Mouse (Mus musculus): ENCODE data around the gene Gm14698.
"Not testable (repeated sequence)": the region's sequence is repeated elsewhere in the genome, so short reads cannot be mapped to it uniquely, and the experiment has no call there.

The Gm14698 gene

GRCm38 (mm10) chrX:68821059-68821458 lies at the start of gene Gm14698:
Gene Gm14698 (plus strand): TSS chrX:68821093.
- not testable (repeated sequence) for DNase-seq (ENCODE audit: low spot score)

- DNase-seq (ENCODE audit: low spot score) = not testable (repeated sequence)
Measured at GRCm38 (mm10) chrX:68820449-68820848, 444 bp upstream of the Gm14698 start.

GRCm38 (mm10) chrX:68839548-68840444 lies 18.9 kb downstream of the Gm14698 start:
- no peak for DNase-seq (ENCODE audit: low spot score)

GRCm38 (mm10) chrX:68865145-68865544 lies 44.3 kb downstream of the Gm14698 start:
- DNase-seq (ENCODE audit: low spot score) = no peak
